Mouse (Mus musculus) neural tube, embryonic 11.5 days (tissue): ENCODE data around the gene Triml1. TPM values are rescaled to one million over a fixed set of nuclear protein-coding genes. Genes with fewer than 3 reads are reported as not detected.

ENCODE experiments used
- ATAC-seq: fragments of 200-750 bp; cut with Nextera tagmentation; 2 replicates; pipeline ENCODE4 v1.8.0; 2017; ENCODE audit warnings: moderate number of reproducible peaks, mild to moderate bottlenecking, moderate TSS enrichment, moderate library complexity; ENCODE audit not compliant: insufficient read depth, low FRiP score, low TSS enrichment
- DNase-seq: peaks from one replicate; pipeline ENCODE4 v3.0.0-alpha.2; 2015; ENCODE audit warnings: low spot score
- H3K27ac ChIP-seq: fragments of 300-500 bp; sonication (generic); 2 replicates; pipeline ENCODE4 v1.5.1; 2014; ENCODE audit warnings: low read depth, mild to moderate bottlenecking, low read length
- H3K27me3 ChIP-seq: fragments of 300-500 bp; sonication (generic); 2 replicates; pipeline ENCODE4 v1.6.1; 2014; ENCODE audit warnings: mild to moderate bottlenecking, low read length, mixed read lengths; ENCODE audit not compliant: control insufficient read depth, insufficient read depth
- H3K36me3 ChIP-seq: fragments of 300-500 bp; sonication (generic); 2 replicates; pipeline ENCODE4 v1.6.1; 2014; ENCODE audit warnings: mild to moderate bottlenecking, low read length, moderate library complexity, mixed read lengths; ENCODE audit not compliant: control insufficient read depth, insufficient read depth
- H3K4me1 ChIP-seq: fragments of 300-500 bp; sonication (generic); 2 replicates; pipeline ENCODE4 v1.6.1; 2014; ENCODE audit warnings: low read length, mixed read lengths; ENCODE audit not compliant: control insufficient read depth, insufficient read depth
- H3K4me2 ChIP-seq: fragments of 300-500 bp; sonication (generic); 2 replicates; pipeline ENCODE4 v1.6.1; 2014; ENCODE audit warnings: low read depth, mild to moderate bottlenecking, moderate library complexity
- H3K4me3 ChIP-seq: fragments of 300-500 bp; sonication (generic); 2 replicates; pipeline ENCODE4 v1.5.1; 2014; ENCODE audit warnings: low read depth, low read length
- H3K9ac ChIP-seq: fragments of 300-500 bp; sonication (generic); 2 replicates; pipeline ENCODE4 v1.6.1; 2014; ENCODE audit warnings: mild to moderate bottlenecking, low read length
- H3K9me3 ChIP-seq: fragments of 300-500 bp; sonication (generic); 2 replicates; pipeline ENCODE4 v1.6.1; 2016; ENCODE audit warnings: low read length; ENCODE audit not compliant: control insufficient read depth
- WGBS: fragments of 180-500 bp; shearing (Covaris S2); extraction: QIAGEN DNeasy Blood & Tissue Kit; methylation state at CpG from one replicate; pipeline ENCODE4 v1.1.7; 2014; 5-methylcytosine and 5-hydroxymethylcytosine counted together
- polyA plus RNA-seq: library from polyadenylated mRNA; unstranded; fragments of >200 nt; fragmentation: Nextera tagmentation; extraction: Ambion mirVana; gene quantifications from 2 replicates; pipeline ENCODE4 v1.2.1, GENCODE M21; 2014

The Triml1 gene
- polyA plus RNA-seq, 1 experiment from 2014 or later = not detected

- Histone ChIP-seq H3K9me3 (no peaks in the 10 kb centered on the region), H3K27ac (no peak overlapping the region), H3K36me3 (no peaks in the 10 kb centered on the region), H3K27me3 (no peaks in the 10 kb centered on the region), H3K9ac (no peak overlapping the region), H3K4me2 (no peak overlapping the region), H3K4me3 (no peak overlapping the region), H3K4me1 (no peaks in the 10 kb centered on the region)
- 90% methylated on average over 11 of the region's 11 CpGs for WGBS
- DNase-seq (no peak), ATAC-seq (no peak)
Observed at GRCm38 (mm10) chr8:43163255-43163654, 22.0 kb upstream of the Triml1 start.

- DNase-seq (no peak), ATAC-seq (no peak)
- Histone ChIP-seq H3K9me3 (no peaks in the 10 kb centered on the region), H3K4me2 (no peak overlapping the region), H3K4me1 (no peaks in the 10 kb centered on the region), H3K36me3 (no peaks in the 10 kb centered on the region), H3K27me3 (no peaks in the 10 kb centered on the region), H3K9ac (no peak overlapping the region), H3K4me3 (no peak overlapping the region), H3K27ac (no peak overlapping the region)
- WGBS = 89% methylated on average over 9 of the region's 9 CpGs
Observed at GRCm38 (mm10) chr8:43149307-43149706, 8.0 kb upstream of the Triml1 start.

GRCm38 (mm10) chr8:43111205-43111827 is 30.0 kb downstream of the Triml1 start:
- H3K4me1 ChIP-seq = no peaks in the 10 kb centered on the region
- 83% methylated on average over 4 of the region's 4 CpGs for WGBS
- no peaks in the 10 kb centered on the region for H3K36me3 ChIP-seq
- DNase-seq (no peak), ATAC-seq (no peak)
- H3K27ac ChIP-seq = no peak overlapping the region
- no peak overlapping the region for H3K9ac ChIP-seq
- no peaks in the 10 kb centered on the region for H3K27me3 ChIP-seq
- no peak overlapping the region for H3K4me3 ChIP-seq
- no peak overlapping the region for H3K4me2 ChIP-seq
- no peaks in the 10 kb centered on the region for H3K9me3 ChIP-seq

Other genes starting within 250 kb of the Triml1 start
- gene Triml2, start 39.1 kb upstream of the Triml1 start, polyA plus RNA-seq = not detected in 2 replicates
- gene Zfp42, start 165.5 kb upstream of the Triml1 start, polyA plus RNA-seq = not detected in 2 replicates